Comparison of ENCODE assay signal across 17 mouse cellular contexts in the genomic region with DNA sequence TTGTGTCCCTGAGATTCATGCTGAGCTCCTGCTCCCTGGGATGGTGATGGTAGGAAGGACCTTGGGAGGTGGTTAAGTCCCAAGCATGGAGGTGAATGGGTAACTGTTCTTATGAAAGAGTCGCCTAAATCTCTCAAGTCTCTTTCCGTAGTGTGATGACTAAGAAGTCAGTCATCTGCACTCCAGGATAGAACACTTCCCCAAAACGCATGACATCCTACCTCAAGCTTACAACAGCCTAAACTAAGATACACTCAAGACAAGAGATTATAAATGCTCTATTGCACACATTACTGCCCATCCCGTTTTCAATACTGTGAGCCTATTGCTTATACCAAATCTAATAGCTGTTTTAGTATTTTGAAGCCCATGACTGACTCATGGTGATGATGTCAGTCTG.
"Had no signal": no experiment of that assay in that cellular context is flagged by ENCODE, and none has a peak within 500 bp of the region (broad histone marks: within the 10 kb centered on the region; RNA-seq: fewer than 3 reads in every experiment).

No protein-coding gene starts in this region.

- DNase-seq: kidney, adult 18-20 months; kidney, adult 9 months; kidney, postnatal 25 days; liver, embryonic 13.5 days; lung, adult 2 months; lung, postnatal 14 days; lung, postnatal 4 days; retina, postnatal 1 day; right cerebral cortex, postnatal 25 days; spleen, adult 18-20 months; thymus, adult 2 months; thymus, postnatal 4 days had no signal

- H3K4me3 ChIP-seq: liver, embryonic 13.5 days; midbrain, embryonic 12.5 days; stomach, embryonic 15.5 days had no signal

- H3K4me2 ChIP-seq: liver, embryonic 13.5 days; midbrain, embryonic 12.5 days; stomach, embryonic 15.5 days had no signal

- H3K27ac ChIP-seq: kidney, postnatal 0 days; liver, embryonic 13.5 days; midbrain, embryonic 12.5 days; stomach, embryonic 15.5 days had no signal

- H3K36me3 ChIP-seq: liver, embryonic 13.5 days; midbrain, embryonic 12.5 days; stomach, embryonic 15.5 days had no signal

- H3K9ac ChIP-seq: liver, embryonic 13.5 days; midbrain, embryonic 12.5 days; stomach, embryonic 15.5 days had no signal

- ATAC-seq: intestine, embryonic 16.5 days; midbrain, embryonic 16.5 days had no signal

- H3K9me3 ChIP-seq: liver, embryonic 13.5 days; midbrain, embryonic 12.5 days; stomach, embryonic 15.5 days had no signal

- H3K4me1 ChIP-seq: liver, embryonic 13.5 days; stomach, embryonic 15.5 days had no signal

- H3K27me3 ChIP-seq: liver, embryonic 13.5 days; stomach, embryonic 15.5 days had no signal
